Mouse (Mus musculus) heart, adult 9 months (tissue): ENCODE results near the gene Nrd1.

Experiments used
- DNase-seq, 2 experiments: peaks; one replicate each; pipeline ENCODE4 v3.0.0; 2022; ENCODE audit warnings: low spot score in 2 of 2

Gene Nrd1

DNA sequence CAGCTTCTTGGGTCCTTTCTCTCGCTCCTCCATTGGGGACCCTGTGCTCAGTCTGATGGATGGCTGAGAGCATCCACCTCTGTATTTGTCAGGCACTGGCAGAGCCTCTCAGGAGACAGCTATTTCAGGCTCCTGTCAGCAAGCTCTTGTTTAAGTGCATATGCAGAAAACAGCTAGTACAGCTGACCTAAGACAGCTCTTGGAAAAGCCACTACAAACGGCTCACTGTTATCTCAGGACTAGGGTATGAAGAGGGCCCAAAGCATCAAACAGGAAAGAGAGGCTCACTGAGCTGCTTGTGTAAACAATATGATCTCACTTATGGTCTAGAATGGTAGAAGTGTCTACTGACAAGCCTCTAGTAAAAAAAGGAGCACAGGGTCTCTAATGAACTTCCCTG is 93.8 kb downstream of the Nrd1 start:
- DNase-seq: no peak

DNA sequence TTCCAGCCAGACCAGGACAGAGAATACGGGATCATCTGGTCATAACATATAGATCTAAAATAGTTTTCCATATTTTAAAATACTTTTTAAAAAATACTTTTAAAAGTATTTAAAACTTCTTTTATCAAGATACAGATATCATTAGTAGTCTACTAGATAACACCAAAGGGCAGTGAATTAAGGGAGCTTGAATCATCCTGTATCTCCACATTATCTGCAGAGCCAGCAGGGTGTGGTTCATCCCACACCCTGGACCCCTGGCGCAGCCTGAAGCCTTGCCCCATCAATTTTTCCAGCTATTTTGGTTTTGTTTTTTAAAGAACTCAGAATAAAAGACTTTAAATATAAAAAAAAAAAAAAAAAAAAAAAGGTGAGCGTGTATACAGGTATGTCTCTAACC is 98.4 kb downstream of the Nrd1 start:
- no peak for DNase-seq

DNA sequence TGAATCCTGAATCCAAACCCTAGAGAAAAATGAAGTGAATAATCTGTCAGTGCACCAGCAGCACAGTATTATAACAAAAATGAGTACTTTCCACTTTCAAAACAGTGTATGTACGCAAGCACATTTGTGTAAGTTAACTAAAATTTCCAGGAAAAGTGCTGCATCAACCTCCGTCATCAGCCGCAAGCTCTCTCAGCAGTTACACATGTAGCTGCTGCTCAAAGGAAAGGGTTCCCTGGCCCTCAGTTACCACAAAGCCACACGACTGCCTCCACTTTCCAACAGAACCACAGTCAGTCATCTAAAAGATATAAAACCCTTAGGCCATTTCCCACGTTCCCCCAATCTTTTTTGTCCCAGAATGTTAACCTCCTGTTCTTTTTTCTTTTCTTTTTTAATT is 102.1 kb downstream of the Nrd1 start:
- DNase-seq: no peak

DNA sequence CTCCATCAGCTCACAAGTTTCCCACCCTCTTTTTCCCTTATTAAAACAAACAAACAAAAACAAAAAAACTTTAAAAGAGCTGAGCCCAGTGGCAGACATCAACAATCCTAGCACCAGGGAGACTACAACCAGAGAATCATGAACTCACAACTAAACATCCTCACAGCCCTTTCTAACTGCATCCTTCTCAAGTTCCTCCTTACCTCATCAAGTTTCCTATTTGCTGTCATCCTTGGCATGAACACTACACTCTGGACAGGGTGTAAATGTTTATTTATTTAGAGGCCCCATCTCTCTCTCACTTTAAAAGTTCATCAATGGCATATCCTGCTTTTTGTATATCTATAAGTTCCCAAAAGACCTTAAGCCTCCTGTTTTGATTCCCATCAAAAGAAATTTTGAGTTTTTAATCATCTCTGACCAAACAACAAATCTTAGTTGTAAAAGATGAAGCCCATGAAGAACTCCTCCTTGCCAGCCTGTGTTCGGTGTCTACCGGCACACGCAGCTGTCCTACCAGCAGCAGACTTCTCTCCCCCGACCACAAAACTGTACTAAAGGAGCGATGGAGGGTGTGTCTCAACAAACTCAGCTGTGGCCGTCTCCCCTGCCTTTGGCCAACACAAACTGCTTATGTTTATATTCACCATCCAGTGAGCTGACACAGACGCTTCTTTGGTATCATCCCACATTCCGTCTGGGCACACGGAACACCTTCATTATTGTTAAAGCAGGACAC is 102.9 kb downstream of the Nrd1 start:
- DNase-seq: no peak

DNA sequence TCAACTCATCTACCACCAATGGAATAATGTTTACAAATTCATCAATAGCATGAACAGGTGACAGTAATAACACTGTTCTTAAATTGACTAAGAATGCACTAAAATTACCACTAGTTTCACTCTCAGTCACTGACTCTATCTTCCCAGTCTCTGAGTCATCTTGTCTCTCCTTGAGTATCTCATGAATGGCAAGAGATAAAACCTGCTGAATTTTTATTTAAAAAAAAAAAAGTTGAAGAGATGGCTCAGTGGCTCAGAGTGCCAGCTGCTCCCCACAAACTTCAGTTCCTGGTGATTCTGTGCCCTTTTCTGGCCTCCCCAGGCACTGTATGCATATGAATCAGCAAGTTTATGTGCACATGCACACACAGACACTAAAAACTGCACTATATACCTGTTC is 104.8 kb downstream of the Nrd1 start:
- DNase-seq: no peak

DNA sequence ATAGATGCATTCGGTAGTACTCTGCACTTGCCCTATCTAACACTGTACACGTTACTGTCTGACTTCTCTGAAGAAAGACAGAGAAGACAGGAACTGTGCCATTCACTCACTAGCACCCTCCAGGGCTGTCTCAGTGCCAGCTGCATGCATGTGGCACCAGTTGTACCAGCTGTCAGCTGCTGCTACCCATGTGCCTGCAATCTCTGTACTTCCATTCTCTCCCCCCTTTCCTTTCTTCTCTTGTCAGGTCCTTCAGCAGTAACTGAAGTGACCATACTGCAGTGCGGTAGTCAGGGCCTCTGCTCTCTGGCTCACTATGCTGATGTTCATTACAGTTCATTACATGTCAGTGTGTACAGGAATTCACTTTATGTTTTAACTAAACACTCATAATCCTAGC is 105.6 kb downstream of the Nrd1 start:
- DNase-seq: peak in 1 of 2 experiments; percentile 47

DNA sequence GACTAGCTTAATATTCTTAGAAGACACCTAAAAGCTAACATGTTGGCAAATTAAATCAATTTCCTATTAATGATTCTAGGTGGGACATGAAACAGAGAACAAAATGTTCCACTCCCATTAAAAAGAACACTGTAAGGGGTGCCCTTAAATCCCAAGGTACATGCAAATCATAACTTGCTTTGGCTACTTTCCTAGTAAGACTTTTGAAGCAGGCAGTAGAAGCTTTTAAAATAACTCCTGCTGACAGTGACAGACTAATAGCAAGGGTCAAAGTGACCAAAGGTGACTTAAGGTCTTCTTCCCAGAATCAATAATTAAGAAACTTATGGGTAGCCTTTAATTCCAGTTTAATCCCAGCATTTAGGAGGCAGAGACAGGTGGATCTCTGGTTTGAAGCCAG is 106.1 kb downstream of the Nrd1 start:
- no peak for DNase-seq

DNA sequence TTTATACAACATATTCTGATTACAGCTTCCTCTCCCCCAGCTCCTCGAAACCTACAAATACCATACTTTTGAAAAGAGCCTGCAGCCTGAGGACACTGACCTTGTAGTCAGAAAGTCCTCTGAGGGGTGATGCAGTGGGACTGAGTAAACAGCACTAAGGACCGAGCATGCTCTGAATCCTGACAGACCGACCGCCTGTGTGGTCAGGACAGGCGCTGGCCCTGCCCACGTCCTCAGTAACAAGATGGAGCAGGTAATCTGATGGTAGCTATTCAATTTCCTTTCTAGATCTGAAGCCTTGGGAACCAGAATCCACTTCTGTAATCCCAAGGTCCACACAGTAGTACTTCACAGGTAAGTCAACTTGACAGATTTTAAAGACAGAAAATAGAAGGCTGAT is 108.6 kb downstream of the Nrd1 start:
- DNase-seq: no peak

DNA sequence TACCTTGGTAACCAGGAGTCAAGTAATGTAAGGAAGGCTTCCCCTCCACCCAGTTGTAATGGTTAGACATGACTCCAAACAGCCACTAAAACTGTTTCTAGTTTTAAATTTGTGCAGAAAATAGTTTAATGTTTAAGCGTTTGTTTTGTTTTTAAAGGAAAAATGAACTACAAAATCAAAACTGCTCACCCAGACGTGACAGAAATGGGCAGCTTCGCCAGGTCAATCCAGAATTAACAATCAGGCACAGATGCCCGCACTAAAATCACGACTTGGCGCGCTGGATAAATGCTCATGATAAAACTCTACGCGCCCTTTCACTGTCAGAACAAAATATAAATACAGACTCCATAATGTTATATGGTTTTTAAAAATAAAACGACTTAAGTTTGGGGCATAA is 109.2 kb downstream of the Nrd1 start:
- DNase-seq: no peak

DNA sequence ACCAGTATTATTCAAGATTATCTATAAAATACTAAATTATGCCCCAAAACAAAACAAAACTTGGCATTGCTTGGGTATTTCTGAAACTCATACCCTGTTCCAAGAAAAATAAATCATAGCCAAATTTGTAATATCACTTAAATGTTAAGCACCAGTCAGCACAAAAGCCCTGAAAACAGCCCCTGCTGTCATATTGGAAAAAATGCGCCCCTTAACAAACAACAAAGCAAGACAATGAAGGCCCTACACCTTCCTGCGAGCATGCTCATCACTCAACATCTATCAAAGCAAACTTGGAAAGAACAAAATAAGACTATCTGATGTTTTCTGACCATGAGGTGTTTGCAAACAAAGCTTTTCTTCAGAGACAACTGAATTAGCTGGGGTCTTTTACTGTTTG is 110.5 kb downstream of the Nrd1 start:
- DNase-seq: no peak
